Mouse (Mus musculus) thymus, postnatal 36 days (tissue): ENCODE data around the gene Cdhr2.

Experiments used
- DNase-seq, 2 experiments: peaks; one replicate each; pipeline ENCODE4 v3.0.0; 2022; ENCODE audit warnings: mixed read lengths in 2 of 2

The Cdhr2 gene

GRCm38 (mm10) chr13:54753733-54754132 lies 52.5 kb downstream of the Cdhr2 start:
- no peak for DNase-seq

GRCm38 (mm10) chr13:54754169-54755080 lies 53.2 kb downstream of the Cdhr2 start:
- no peak for DNase-seq

GRCm38 (mm10) chr13:54755201-54755830 lies 54.1 kb downstream of the Cdhr2 start:
- no peak for DNase-seq

- DNase-seq: no peak
These were observed 55.0 kb downstream of the Cdhr2 start for GRCm38 (mm10) chr13:54756156-54756712.

GRCm38 (mm10) chr13:54757093-54757830 lies 56.0 kb downstream of the Cdhr2 start:
- no peak for DNase-seq

- DNase-seq: peak; percentile 39 to 46
These were observed 56.9 kb downstream of the Cdhr2 start for GRCm38 (mm10) chr13:54758045-54758755.

GRCm38 (mm10) chr13:54758756-54759470 lies 57.7 kb downstream of the Cdhr2 start:
- no peak for DNase-seq

- DNase-seq: no peak
These were observed 58.2 kb downstream of the Cdhr2 start for GRCm38 (mm10) chr13:54759496-54759895.

- no peak for DNase-seq
These were observed 59.0 kb downstream of the Cdhr2 start for GRCm38 (mm10) chr13:54760164-54760795.

- no peak for DNase-seq
These were observed 59.6 kb downstream of the Cdhr2 start for GRCm38 (mm10) chr13:54760906-54761305.

- no peak for DNase-seq
These were observed 64.3 kb downstream of the Cdhr2 start for GRCm38 (mm10) chr13:54765281-54766191.

GRCm38 (mm10) chr13:54766192-54766768 lies 65.0 kb downstream of the Cdhr2 start, which contains the start of gene Sncb:
TSS of gene Sncb (minus strand) at chr13:54766595.
- peak; percentile 67 to 71 for DNase-seq

GRCm38 (mm10) chr13:54767012-54767411 lies 65.8 kb downstream of the Cdhr2 start:
- DNase-seq: no peak

GRCm38 (mm10) chr13:54780592-54780991 lies 79.3 kb downstream of the Cdhr2 start:
- DNase-seq: no peak

GRCm38 (mm10) chr13:54781086-54781485 lies 79.8 kb downstream of the Cdhr2 start:
- DNase-seq: no peak

- DNase-seq: no peak
These were observed 82.0 kb downstream of the Cdhr2 start for GRCm38 (mm10) chr13:54783235-54783634.

GRCm38 (mm10) chr13:54783698-54784097 lies 82.4 kb downstream of the Cdhr2 start, which contains the start of gene Eif4e1b:
TSS of gene Eif4e1b (plus strand) at chr13:54783998.
- no peak for DNase-seq
